In genomic region chr15:12941651-12942180, GRCm38 (mm10) we compare ENCODE assay signal across 18 mouse cellular contexts.
DNase-seq lines count a peak whose midpoint lies in the region; ATAC-seq lines count a peak whose summit lies in the region.
"Had no signal": no experiment of that assay in that cellular context is flagged by ENCODE, and none has a peak within 500 bp of the region (broad histone marks: within the 10 kb centered on the region; RNA-seq: fewer than 3 reads in every experiment).

No protein-coding gene starts in this region.

- 0 out of 2 replicates have a peak, but pooled peaks cover under 1% of the 10 kb centered on the region for H3K36me3 ChIP-seq in kidney, embryonic 15.5 days
- 0 out of 2 replicates have a peak, but pooled peaks cover 5% of the 10 kb centered on the region for H3K36me3 ChIP-seq in midbrain, embryonic 12.5 days
- H3K36me3 ChIP-seq in liver, embryonic 12.5 days, result no peaks in the 10 kb centered on the region
- H3K36me3 ChIP-seq: limb, embryonic 15.5 days had no signal

- H3K27ac ChIP-seq in kidney, embryonic 15.5 days, result no peak overlapping the region
- H3K27ac ChIP-seq in midbrain, embryonic 12.5 days (replicated peaks), result no peak overlapping the region
- no peak overlapping the region for H3K27ac ChIP-seq in liver, embryonic 12.5 days
- H3K27ac ChIP-seq: hindbrain, embryonic 13.5 days; limb, embryonic 15.5 days had no signal

- H3K4me3 ChIP-seq in kidney, embryonic 15.5 days (replicated peaks), result no peak overlapping the region
- no peak overlapping the region for H3K4me3 ChIP-seq in midbrain, embryonic 12.5 days
- H3K4me3 ChIP-seq in liver, embryonic 12.5 days, result no peak overlapping the region
- H3K4me3 ChIP-seq: heart, embryonic 12.5 days; hindbrain, embryonic 13.5 days; limb, embryonic 15.5 days had no signal

- H3K9ac ChIP-seq in kidney, embryonic 15.5 days, result no peak overlapping the region
- H3K9ac ChIP-seq in midbrain, embryonic 12.5 days (replicated peaks), result no peak overlapping the region
- H3K9ac ChIP-seq in liver, embryonic 12.5 days, result no peak overlapping the region
- H3K9ac ChIP-seq: heart, embryonic 12.5 days; hindbrain, embryonic 13.5 days; limb, embryonic 15.5 days had no signal

- H3K4me2 ChIP-seq in kidney, embryonic 15.5 days, result peak overlapping the region; percentile 0; the same call in 1 of the 2 replicates
- peak overlapping the region; percentile 37 for H3K4me2 ChIP-seq in midbrain, embryonic 12.5 days (replicated peaks)
- H3K4me2 ChIP-seq in liver, embryonic 12.5 days, result no peak overlapping the region
- H3K4me2 ChIP-seq: heart, embryonic 12.5 days; hindbrain, embryonic 13.5 days; limb, embryonic 15.5 days had no signal

- H3K4me1 ChIP-seq in kidney, embryonic 15.5 days, result peaks cover 15% of the 10 kb centered on the region; the same call in 1 of the 2 replicates
- peaks cover 16% of the 10 kb centered on the region for H3K4me1 ChIP-seq in midbrain, embryonic 12.5 days
- H3K4me1 ChIP-seq in liver, embryonic 12.5 days, result peaks cover 33% of the 10 kb centered on the region
- H3K4me1 ChIP-seq: hindbrain, embryonic 13.5 days; limb, embryonic 15.5 days had no signal

- 34% methylated on average over 14 of the region's 14 CpGs for WGBS in kidney, embryonic 15.5 days
- 14% methylated on average over 14 of the region's 14 CpGs for WGBS in midbrain, embryonic 12.5 days
- 62% methylated on average over 14 of the region's 14 CpGs for WGBS in liver, embryonic 12.5 days (ENCODE audit: insufficient replicate concordance)

- no peaks in the 10 kb centered on the region for H3K9me3 ChIP-seq in kidney, embryonic 15.5 days (replicated peaks)
- no peaks in the 10 kb centered on the region for H3K9me3 ChIP-seq in midbrain, embryonic 12.5 days
- H3K9me3 ChIP-seq in liver, embryonic 12.5 days (replicated peaks), result no peaks in the 10 kb centered on the region
- H3K9me3 ChIP-seq: heart, embryonic 12.5 days; hindbrain, embryonic 13.5 days; limb, embryonic 15.5 days had no signal

- no peaks in the 10 kb centered on the region for H3K27me3 ChIP-seq in kidney, embryonic 15.5 days
- peaks cover 44% of the 10 kb centered on the region for H3K27me3 ChIP-seq in midbrain, embryonic 12.5 days
- no peaks in the 10 kb centered on the region; the same call in 1 of the 2 replicates for H3K27me3 ChIP-seq in liver, embryonic 12.5 days (replicated peaks)
- H3K27me3 ChIP-seq: heart, embryonic 12.5 days; hindbrain, embryonic 13.5 days; limb, embryonic 15.5 days had no signal

- DNase-seq in kidney, postnatal 4 days, result no peak
- DNase-seq in embryo, embryonic 9.5 days (ENCODE audit: extremely low spot score), result peak; percentile 25
- DNase-seq in layer of hippocampus, postnatal 25 days (ENCODE audit: extremely low spot score in 1 of 2, low spot score in 1 of 2), result no peak
- no peak for DNase-seq in lung, postnatal 25 days (ENCODE audit: low spot score)
- DNase-seq: B cell, adult 2 months; cerebellum, adult 8-10 months; kidney, adult 2 months; lung, postnatal 10 days; right cerebral cortex, postnatal 14 days; spleen, adult 18-20 months; thymus, postnatal 36 days had no signal

- no peak for ATAC-seq in kidney, embryonic 15.5 days (replicated peaks; ENCODE audit: low FRiP score)
- ATAC-seq in midbrain, embryonic 12.5 days (ENCODE audit: low FRiP score, low read depth), result peak; percentile 60
- no peak for ATAC-seq in liver, embryonic 12.5 days
- ATAC-seq: inflammation-experienced regulatory T-cells, adult 6 months had no signal
